Mouse (Mus musculus) adrenal gland, postnatal 10 days (tissue): ENCODE measurements around the gene Gpr18. TPM values are rescaled to one million over a fixed set of nuclear protein-coding genes. Genes with fewer than 3 reads are reported as not detected.

Experiments
- DNase-seq: peaks from one replicate; pipeline ENCODE4 v3.0.0; 2021; ENCODE audit warnings: mixed read lengths
- total RNA-seq, 2 experiments: library from RNA; stranded (reverse); gene quantifications; 2 replicates each; pipeline ENCODE4 v1.2.3; 2021

Gene Gpr18
- total RNA-seq, 2 experiments from 2014 or later = 1.2 TPM

DNA sequence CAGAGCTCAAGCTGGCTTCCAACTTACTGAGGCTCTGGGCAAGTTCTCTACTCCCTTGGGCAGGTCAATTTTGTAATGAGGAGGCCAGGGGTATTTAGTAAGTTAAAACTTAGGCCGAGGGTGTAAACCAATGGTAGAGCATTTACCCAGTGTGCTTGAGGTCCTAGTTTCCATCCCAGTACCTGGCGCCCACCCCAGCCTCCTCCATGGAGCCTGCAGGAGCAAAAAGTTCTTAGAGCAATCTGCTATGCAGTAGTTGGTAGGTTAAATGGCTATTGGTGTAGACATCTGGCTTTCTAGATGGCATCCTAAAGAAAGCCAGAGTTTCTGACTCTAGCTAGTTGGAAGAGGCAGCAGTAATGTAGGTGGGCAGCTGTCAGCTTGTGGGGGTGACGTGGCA is 33.9 kb upstream of the Gpr18 start:
- no peak for DNase-seq

DNA sequence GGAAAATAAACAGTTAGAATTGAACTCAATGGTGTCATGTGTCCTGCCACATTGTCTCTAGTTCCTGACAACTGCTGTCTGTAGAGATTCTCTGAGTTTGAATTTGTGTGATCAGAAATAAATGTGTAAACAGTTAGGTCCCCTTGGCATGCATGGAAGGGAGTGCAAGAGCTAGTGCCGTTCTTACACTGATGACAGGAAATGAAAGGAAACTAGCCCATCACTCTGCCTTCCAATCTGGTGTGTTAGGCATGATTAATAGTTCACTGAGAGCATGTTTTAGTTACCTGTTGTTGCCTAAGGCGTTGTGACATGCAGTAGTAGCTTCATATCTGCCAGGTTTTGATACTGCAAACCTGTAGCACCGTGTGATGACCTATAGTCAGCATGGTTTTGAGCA is 32.4 kb upstream of the Gpr18 start:
- no peak for DNase-seq

DNA sequence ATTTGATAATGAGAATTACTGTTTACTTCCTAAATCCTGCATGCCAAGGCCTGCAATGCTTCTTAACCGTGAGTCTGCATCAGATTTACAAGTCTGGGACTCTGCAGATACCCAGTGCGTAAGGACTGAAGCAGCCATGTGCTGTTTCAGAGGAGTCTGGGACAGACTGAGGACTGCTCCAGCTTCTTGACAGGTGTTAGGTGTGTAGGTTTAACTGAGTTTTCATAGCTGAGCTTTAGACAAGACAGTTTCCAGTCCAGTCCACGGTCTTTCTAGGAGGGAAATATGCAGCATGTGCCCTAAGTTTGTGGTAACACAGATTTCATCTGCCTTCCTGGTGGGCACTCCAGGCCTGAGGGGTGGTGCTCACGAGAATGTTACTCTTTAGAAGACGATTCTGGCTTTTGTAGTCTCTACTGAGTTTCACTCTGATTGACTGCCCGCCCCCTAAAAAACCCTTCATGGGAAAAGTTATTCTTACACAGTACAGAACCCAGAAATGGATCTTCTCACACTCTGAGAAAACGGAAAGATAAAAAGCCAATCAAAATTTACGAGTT is 31.7 kb upstream of the Gpr18 start:
- DNase-seq = no peak

DNA sequence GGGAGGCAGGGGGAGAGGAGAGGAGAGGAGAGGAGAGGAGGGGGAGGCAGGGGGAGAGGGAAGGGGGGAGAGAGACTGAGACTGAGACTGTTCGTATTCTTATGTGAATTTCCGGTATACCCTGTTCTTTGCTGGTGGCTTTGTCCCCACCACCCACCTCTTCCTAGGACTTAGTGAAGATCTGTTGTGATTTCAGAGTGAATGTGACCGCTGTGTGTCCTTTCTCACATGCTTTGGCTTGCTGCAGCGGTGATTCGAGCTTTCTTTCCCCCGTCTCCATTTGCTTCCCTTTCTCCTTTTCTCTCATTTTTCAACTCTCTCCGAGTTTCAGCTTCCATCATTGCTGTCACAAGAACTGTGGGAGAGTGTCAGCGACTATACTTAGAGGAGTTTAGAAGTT is 31.1 kb upstream of the Gpr18 start:
- no peak for DNase-seq

GRCm38 (mm10) chr14:121946131-121946530 is 30.6 kb upstream of the Gpr18 start:
- no peak for DNase-seq

- no peak for DNase-seq
These were observed 24.0 kb upstream of the Gpr18 start for GRCm38 (mm10) chr14:121939582-121939981.

- no peak for DNase-seq
These were observed 22.9 kb upstream of the Gpr18 start for GRCm38 (mm10) chr14:121938256-121939191.

DNA sequence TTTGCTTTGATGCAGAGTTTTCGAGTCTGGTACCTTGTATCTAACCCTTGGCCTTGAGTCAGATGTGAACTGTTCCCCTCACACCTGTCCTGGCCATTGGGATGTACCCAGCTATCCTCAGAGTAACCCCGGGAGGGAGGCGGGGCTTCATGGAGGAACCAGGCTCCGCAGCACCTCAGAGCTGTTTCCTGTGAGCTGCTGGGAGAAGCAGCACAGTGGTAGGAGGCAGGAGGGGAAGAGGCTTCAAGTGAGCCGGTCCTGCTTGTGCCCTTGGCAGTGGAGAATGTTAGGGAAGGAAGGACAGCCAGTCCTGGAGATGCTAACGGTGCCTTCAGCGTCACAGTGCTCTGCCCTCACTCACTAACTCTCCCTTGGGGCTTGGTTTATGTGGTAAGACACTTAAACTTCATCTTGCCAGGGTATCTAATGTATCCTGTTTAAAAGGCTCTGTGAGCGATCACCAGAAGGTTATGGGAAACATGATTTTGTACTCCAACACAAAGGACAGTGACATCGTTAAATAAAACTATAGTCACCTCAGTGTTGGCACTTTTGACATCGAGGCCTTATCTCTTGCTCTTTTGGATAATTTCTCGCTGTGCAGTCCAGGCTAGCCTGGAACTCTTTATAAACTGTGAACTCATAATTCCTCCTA is 22.1 kb upstream of the Gpr18 start:
- DNase-seq = no peak

- no peak for DNase-seq
These were observed 21.3 kb upstream of the Gpr18 start for GRCm38 (mm10) chr14:121936856-121937255.

GRCm38 (mm10) chr14:121936356-121936755 is 20.8 kb upstream of the Gpr18 start:
- no peak for DNase-seq

DNA sequence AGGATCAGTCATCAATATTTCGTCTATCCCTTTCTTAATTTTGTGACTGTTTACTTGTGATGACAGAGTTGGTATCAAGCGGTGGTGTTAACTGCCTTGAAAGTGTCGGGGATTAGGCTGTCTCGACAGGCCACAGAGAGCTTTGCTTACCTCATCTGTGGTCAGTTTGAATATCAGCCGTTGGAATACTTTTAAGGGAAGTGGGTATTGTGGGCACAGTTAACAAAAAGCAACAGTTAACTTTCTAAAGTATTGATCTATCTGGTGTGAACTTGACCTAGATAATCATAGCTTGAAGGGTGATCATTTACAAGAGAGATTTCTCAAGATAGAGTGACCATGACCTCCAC is 19.0 kb upstream of the Gpr18 start:
- no peak for DNase-seq

GRCm38 (mm10) chr14:121933906-121934596 is 18.5 kb upstream of the Gpr18 start:
- DNase-seq = no peak

DNA sequence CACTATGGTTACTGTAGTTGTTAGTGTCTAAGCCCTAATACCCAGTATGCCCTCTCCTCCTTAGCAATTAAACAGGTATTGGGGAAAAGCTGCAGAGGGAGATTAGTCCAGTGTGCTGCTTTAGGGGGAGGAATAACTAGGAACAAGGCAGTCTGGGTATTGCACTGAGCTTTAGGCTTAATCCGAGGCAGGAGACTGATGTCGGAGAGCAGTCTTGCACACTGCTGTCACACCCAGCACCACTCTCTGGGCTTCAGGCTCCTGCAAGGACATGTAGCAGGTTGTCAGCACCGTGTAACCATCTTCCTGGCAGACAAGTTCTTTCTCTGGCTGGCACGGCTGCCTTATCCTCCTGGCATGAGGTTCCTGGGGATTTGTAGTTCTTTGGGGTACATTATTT is 16.6 kb upstream of the Gpr18 start:
- no peak for DNase-seq

DNA sequence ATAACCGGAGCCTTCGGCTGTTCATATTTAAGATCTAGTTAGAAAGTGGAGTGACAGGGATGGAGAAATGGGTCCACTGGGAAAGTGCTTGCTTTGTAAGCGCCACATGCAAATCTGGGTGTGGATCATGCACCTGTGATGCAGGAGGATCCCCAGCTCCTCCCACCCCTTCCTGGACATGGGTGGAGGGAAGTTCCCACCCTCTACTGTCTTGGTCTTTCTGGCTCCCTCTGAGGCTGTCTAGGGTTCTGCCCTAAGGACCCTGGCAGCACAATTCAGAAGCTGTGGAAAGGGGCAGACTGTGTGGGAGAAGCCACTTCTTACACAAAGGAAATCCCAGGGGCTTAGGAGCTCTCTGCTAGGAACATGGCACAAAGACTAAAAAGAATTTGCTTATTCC is 16.0 kb upstream of the Gpr18 start:
- DNase-seq = no peak

- no peak for DNase-seq
These were observed 15.3 kb upstream of the Gpr18 start for GRCm38 (mm10) chr14:121930731-121931383.

DNA sequence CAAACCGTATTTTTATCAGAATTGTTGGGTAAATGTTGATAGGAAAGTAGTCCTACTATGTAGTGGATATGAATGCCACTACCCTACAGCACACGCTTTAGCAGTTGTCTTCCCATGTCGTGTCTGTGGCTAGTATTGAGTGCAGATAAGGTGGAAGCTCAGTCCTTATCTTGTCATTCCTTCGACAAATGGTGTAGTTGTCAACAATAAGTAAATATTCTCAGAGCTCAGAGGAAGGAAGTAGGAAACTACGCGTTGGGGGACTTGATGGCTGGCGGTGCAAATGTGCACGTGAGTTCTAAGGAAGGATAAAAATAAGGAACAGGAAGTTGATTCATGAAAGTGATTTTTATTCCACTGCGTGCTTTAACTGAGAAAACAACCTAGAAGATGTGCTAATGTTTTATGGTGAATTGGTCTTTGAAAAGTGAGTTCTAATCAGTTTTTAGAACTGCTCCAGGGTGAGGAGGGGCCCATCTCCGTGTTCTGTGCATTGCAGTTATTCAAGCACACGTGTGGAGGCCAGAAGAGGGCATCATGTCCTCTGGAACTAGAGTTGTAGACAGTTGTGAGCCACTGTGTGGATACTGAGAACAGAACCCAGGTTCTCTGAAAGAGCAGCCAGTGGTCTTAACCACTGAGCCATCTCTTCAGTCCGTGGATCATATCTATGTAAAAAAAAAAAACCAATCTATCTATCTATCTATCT is 13.8 kb upstream of the Gpr18 start:
- DNase-seq = no peak

DNA sequence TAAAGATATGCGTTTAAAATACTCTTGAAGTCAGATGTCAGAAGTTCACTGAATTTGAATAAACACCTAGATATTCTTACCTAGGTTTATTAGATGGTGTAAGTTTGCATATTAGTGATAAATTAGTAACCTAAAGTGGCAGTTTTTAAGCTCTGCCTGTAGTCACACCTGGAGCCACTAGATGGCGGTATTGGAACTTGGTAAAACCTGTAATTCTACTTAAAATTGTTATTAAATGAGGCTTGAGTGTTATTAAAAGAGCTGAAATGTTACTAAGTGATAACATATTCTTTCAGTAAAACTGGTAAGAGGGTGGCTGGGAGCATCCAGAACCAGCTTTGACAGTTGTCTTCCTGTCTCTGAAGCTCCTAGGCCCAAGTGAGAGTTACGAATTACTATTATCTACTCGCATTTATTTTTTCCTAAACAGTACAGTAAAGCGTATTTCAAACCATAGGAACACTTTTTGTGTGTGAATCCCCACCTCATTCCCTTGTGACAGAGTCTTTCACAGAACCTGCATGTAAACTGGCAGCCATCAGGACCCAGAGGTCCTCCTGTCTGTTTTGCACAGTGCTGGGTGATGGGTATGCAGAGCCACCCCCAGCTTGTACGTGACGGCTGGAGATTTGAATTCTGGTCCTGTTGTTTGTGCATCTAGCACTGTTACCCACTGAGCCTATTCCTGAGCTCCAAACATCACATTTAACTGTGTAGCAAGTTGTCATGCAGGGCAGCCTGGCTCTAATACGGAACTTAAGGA is 13.0 kb upstream of the Gpr18 start:
- peak; percentile 71 for DNase-seq

DNA sequence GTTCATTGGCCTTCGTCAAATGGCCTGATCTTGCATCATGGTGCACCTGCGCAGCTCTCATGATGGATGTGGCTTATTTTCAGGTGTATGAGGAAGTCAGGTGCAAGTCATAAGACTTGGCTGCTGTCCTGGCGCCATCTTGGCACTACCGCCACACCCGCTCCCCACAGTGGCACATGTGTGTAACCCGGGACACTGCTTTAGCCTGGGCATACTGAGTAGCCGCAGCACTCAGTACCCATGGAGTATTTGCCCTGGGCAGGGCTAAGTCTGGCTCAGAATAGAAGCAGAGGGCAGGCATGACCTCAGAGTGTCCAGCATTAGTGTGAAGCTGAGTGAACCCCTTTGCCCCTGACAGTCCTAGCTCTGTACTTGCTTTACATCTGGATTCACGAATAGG is 11.9 kb upstream of the Gpr18 start:
- no peak for DNase-seq

- no peak for DNase-seq
These were observed 11.3 kb upstream of the Gpr18 start for GRCm38 (mm10) chr14:121926901-121927300.

GRCm38 (mm10) chr14:121924876-121925275 is 9.3 kb upstream of the Gpr18 start:
- DNase-seq = no peak

GRCm38 (mm10) chr14:121922731-121923130 is 7.2 kb upstream of the Gpr18 start:
- DNase-seq = no peak
